Mouse (Mus musculus): Measurements from ENCODE around the gene Gnb5.

DNA sequence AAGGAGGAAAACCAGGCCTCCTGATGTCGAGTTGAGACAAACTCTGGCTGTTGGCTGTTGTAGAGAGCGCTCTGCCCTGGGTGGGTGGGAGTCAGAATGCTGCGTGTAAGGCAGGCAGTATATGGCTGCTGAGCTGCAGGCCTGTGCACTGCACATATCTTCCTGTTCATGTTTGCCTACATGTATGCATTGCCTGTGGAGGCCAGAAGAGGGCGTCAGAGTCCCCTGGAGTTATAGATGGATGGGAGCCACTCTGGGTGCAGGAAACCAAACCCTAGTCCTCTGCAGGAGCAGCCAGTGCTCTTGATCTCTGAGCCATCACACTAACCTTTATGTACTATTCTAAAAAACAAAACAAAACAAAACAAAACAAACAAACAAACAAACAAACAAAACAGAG, 28.4 kb downstream of the Gnb5 start:
- TF ChIP-seq CTCF (IDR thresholded peaks at IDR 0.05; ENCODE audit: low read depth) (no peak), EP300 (IDR thresholded peaks at IDR 0.05; ENCODE audit: low read depth) (no peak)

Data from heart, postnatal 0 days (tissue).